Mouse (Mus musculus): ENCODE measurements around the gene Neu1. TPM values are rescaled to one million over a fixed set of nuclear protein-coding genes. Genes with fewer than 3 reads are reported as not detected.

Neu1 gene
- polyA plus RNA-seq, 1 experiment: 11.7 TPM

- no peaks in the 10 kb centered on the region for H3K79me2 ChIP-seq (ENCODE audit: control insufficient read depth, insufficient read depth)
- TF ChIP-seq MYOD1 (IDR thresholded peaks at IDR 0.05; ENCODE audit: control insufficient read depth, insufficient read length, low read depth): no peak
- no peak overlapping the region for H3K4me3 ChIP-seq (ENCODE audit: insufficient read depth, poor library complexity, severe bottlenecking)
Observed at GRCm38 (mm10) chr17:34932287-34932686, 1.2 kb downstream of the Neu1 start.

GRCm38 (mm10) chr17:34934031-34934430 is 3.0 kb downstream of the Neu1 start:
- Histone ChIP-seq H3ac (ENCODE audit: control insufficient read depth, insufficient read length, low read depth) (no peak overlapping the region), H3K4me3 (ENCODE audit: insufficient read depth, poor library complexity, severe bottlenecking) (no peak overlapping the region), H3K27me3 (ENCODE audit: control insufficient read depth, insufficient read depth, insufficient read length) (no peaks in the 10 kb centered on the region), H3K36me3 (ENCODE audit: control insufficient read depth, insufficient read depth) (no peaks in the 10 kb centered on the region), H3K79me2 (ENCODE audit: control insufficient read depth, insufficient read depth) (no peaks in the 10 kb centered on the region), H3K79me3 (ENCODE audit: low read depth) (no peaks in the 10 kb centered on the region)
- TF ChIP-seq CEBPB (IDR thresholded peaks at IDR 0.05; ENCODE audit: low read depth) (no peak), USF1 (IDR thresholded peaks at IDR 0.05; ENCODE audit: low read depth) (no peak), FOSL1 (IDR thresholded peaks at IDR 0.05; ENCODE audit: insufficient read depth, low read length, poor library complexity, severe bottlenecking) (no peak), MYOD1 (IDR thresholded peaks at IDR 0.05; ENCODE audit: control insufficient read depth, insufficient read length, low read depth) (no peak), MYOG (IDR thresholded peaks at IDR 0.05; ENCODE audit: control insufficient read depth, extremely low read depth, insufficient read length) (no peak), MAX (IDR thresholded peaks at IDR 0.05) (no peak), CTCF (IDR thresholded peaks at IDR 0.05; ENCODE audit: control insufficient read depth, insufficient read depth, insufficient read length) (no peak)

More at GRCm38 (mm10) chr17:34932287-34932686, 1.2 kb downstream of the Neu1 start:
- H3ac ChIP-seq (ENCODE audit: control insufficient read depth, insufficient read length, low read depth): no peak overlapping the region
- no peaks in the 10 kb centered on the region for H3K36me3 ChIP-seq (ENCODE audit: control insufficient read depth, insufficient read depth)
- H3K27me3 ChIP-seq (ENCODE audit: control insufficient read depth, insufficient read depth, insufficient read length): no peaks in the 10 kb centered on the region
- H3K79me3 ChIP-seq (ENCODE audit: low read depth): no peaks in the 10 kb centered on the region

GRCm38 (mm10) chr17:34934830-34935229 is 3.8 kb downstream of the Neu1 start:
- TF ChIP-seq USF1 (IDR thresholded peaks at IDR 0.05; ENCODE audit: low read depth): no peak
- TF ChIP-seq MYOD1 (IDR thresholded peaks at IDR 0.05; ENCODE audit: control insufficient read depth, insufficient read length, low read depth): no peak
- TF ChIP-seq FOSL1 (IDR thresholded peaks at IDR 0.05; ENCODE audit: insufficient read depth, low read length, poor library complexity, severe bottlenecking): no peak
- TF ChIP-seq MAX (IDR thresholded peaks at IDR 0.05): no peak
- TF ChIP-seq MYOG (IDR thresholded peaks at IDR 0.05; ENCODE audit: control insufficient read depth, extremely low read depth, insufficient read length): no peak
- TF ChIP-seq CTCF (IDR thresholded peaks at IDR 0.05; ENCODE audit: control insufficient read depth, insufficient read depth, insufficient read length): no peak
- no peak for TF ChIP-seq CEBPB (IDR thresholded peaks at IDR 0.05; ENCODE audit: low read depth)
- no peaks in the 10 kb centered on the region for H3K27me3 ChIP-seq (ENCODE audit: control insufficient read depth, insufficient read depth, insufficient read length)
- H3K79me2 ChIP-seq (ENCODE audit: control insufficient read depth, insufficient read depth): no peaks in the 10 kb centered on the region
- no peaks in the 10 kb centered on the region for H3K79me3 ChIP-seq (ENCODE audit: low read depth)
- H3K36me3 ChIP-seq (ENCODE audit: control insufficient read depth, insufficient read depth): no peaks in the 10 kb centered on the region
- no peak overlapping the region for H3K4me3 ChIP-seq (ENCODE audit: insufficient read depth, poor library complexity, severe bottlenecking)
- no peak overlapping the region for H3ac ChIP-seq (ENCODE audit: control insufficient read depth, insufficient read length, low read depth)

- TF ChIP-seq CEBPB (IDR thresholded peaks at IDR 0.05; ENCODE audit: low read depth): no peak
- no peak for TF ChIP-seq MAX (IDR thresholded peaks at IDR 0.05)
- TF ChIP-seq MYOG (IDR thresholded peaks at IDR 0.05; ENCODE audit: control insufficient read depth, extremely low read depth, insufficient read length): no peak
- no peak for TF ChIP-seq FOSL1 (IDR thresholded peaks at IDR 0.05; ENCODE audit: insufficient read depth, low read length, poor library complexity, severe bottlenecking)
- TF ChIP-seq CTCF (IDR thresholded peaks at IDR 0.05; ENCODE audit: control insufficient read depth, insufficient read depth, insufficient read length): no peak
- TF ChIP-seq MYOD1 (IDR thresholded peaks at IDR 0.05; ENCODE audit: control insufficient read depth, insufficient read length, low read depth): no peak
- TF ChIP-seq USF1 (IDR thresholded peaks at IDR 0.05; ENCODE audit: low read depth): no peak
- H3K36me3 ChIP-seq (ENCODE audit: control insufficient read depth, insufficient read depth): no peaks in the 10 kb centered on the region
- H3ac ChIP-seq (ENCODE audit: control insufficient read depth, insufficient read length, low read depth): no peak overlapping the region
- no peak overlapping the region for H3K4me3 ChIP-seq (ENCODE audit: insufficient read depth, poor library complexity, severe bottlenecking)
- H3K79me2 ChIP-seq (ENCODE audit: control insufficient read depth, insufficient read depth): no peaks in the 10 kb centered on the region
- no peaks in the 10 kb centered on the region for H3K27me3 ChIP-seq (ENCODE audit: control insufficient read depth, insufficient read depth, insufficient read length)
- no peaks in the 10 kb centered on the region for H3K79me3 ChIP-seq (ENCODE audit: low read depth)
Observed at GRCm38 (mm10) chr17:34937960-34938505, 7.0 kb downstream of the Neu1 start.

- Histone ChIP-seq H3K79me3 (ENCODE audit: low read depth) (no peaks in the 10 kb centered on the region), H3ac (ENCODE audit: control insufficient read depth, insufficient read length, low read depth) (no peak overlapping the region), H3K4me3 (ENCODE audit: insufficient read depth, poor library complexity, severe bottlenecking) (no peak overlapping the region), H3K27me3 (ENCODE audit: control insufficient read depth, insufficient read depth, insufficient read length) (no peaks in the 10 kb centered on the region), H3K36me3 (ENCODE audit: control insufficient read depth, insufficient read depth) (no peaks in the 10 kb centered on the region), H3K79me2 (ENCODE audit: control insufficient read depth, insufficient read depth) (no peaks in the 10 kb centered on the region)
- TF ChIP-seq CEBPB (IDR thresholded peaks at IDR 0.05; ENCODE audit: low read depth): no peak
- TF ChIP-seq CTCF (IDR thresholded peaks at IDR 0.05; ENCODE audit: control insufficient read depth, insufficient read depth, insufficient read length): no peak
- no peak for TF ChIP-seq MYOD1 (IDR thresholded peaks at IDR 0.05; ENCODE audit: control insufficient read depth, insufficient read length, low read depth)
- TF ChIP-seq MYOG (IDR thresholded peaks at IDR 0.05; ENCODE audit: control insufficient read depth, extremely low read depth, insufficient read length): no peak
- TF ChIP-seq MAX (IDR thresholded peaks at IDR 0.05): no peak
- no peak for TF ChIP-seq USF1 (IDR thresholded peaks at IDR 0.05; ENCODE audit: low read depth)
- TF ChIP-seq FOSL1 (IDR thresholded peaks at IDR 0.05; ENCODE audit: insufficient read depth, low read length, poor library complexity, severe bottlenecking): no peak
Observed at GRCm38 (mm10) chr17:34941344-34942041, 10.4 kb downstream of the Neu1 start.

All from C2C12 (cell line).